Mouse (Mus musculus): ENCODE measurements at regions not wholly inside any gene's neighbourhood (a gene's known extent, or its start where the extent isn't known, plus 50 kb on each side); places are given as distances from the start of the nearest gene placed in this dataset.

DNA sequence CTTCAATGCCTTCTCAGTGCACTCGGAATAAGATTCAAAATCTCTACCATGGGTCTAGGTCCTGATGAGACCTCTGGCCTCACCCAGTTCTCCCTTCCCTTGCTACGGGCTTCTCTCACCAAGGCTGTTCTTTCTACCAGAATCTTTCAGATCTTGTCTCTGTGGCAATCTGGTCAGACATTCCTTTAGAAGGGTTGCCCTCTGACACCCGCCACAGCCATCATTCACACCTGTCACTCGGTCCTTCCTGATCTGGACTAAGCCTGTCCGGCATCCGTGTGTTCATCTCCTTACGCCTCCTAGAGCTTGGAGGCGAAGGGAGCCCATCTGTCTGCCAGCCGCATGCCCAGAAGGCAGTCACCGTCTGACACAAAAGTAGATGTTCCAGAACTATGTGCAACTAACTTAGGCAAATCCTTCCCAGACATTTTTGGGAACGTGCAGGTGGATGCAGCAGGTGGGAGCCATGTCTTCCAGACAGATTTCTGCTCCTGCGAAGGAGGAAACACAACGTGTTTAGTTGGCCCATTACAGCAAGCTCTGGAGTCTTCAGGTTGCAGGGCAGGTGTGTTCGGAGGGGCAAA, 77.7 kb downstream of the Fam76b start:
- Histone ChIP-seq H3K79me2 (ENCODE audit: control insufficient read depth, insufficient read depth) (no peaks in the 10 kb centered on the region), H3K27me3 (ENCODE audit: control insufficient read depth, insufficient read depth, insufficient read length) (peaks cover 12% of the 10 kb centered on the region), H3K79me3 (ENCODE audit: low read depth) (no peaks in the 10 kb centered on the region), H3K4me3 (ENCODE audit: insufficient read depth, poor library complexity, severe bottlenecking) (no peak overlapping the region), H3ac (ENCODE audit: control insufficient read depth, insufficient read length, low read depth) (no peak overlapping the region), H3K36me3 (ENCODE audit: control insufficient read depth, insufficient read depth) (no peaks in the 10 kb centered on the region)
- TF ChIP-seq MYOD1 (IDR thresholded peaks at IDR 0.05; ENCODE audit: control insufficient read depth, insufficient read length, low read depth) (no peak), CTCF (IDR thresholded peaks at IDR 0.05; ENCODE audit: control insufficient read depth, insufficient read depth, insufficient read length) (no peak), CEBPB (IDR thresholded peaks at IDR 0.05; ENCODE audit: low read depth) (no peak), MAX (IDR thresholded peaks at IDR 0.05) (no peak), USF1 (IDR thresholded peaks at IDR 0.05; ENCODE audit: low read depth) (no peak), MYOG (IDR thresholded peaks at IDR 0.05; ENCODE audit: control insufficient read depth, extremely low read depth, insufficient read length) (no peak), FOSL1 (IDR thresholded peaks at IDR 0.05; ENCODE audit: insufficient read depth, low read length, poor library complexity, severe bottlenecking) (no peak)

- no peaks in the 10 kb centered on the region for H3K79me3 ChIP-seq (ENCODE audit: low read depth)
- H3ac ChIP-seq (ENCODE audit: control insufficient read depth, insufficient read length, low read depth): no peak overlapping the region
- no peaks in the 10 kb centered on the region for H3K79me2 ChIP-seq (ENCODE audit: control insufficient read depth, insufficient read depth)
- H3K27me3 ChIP-seq (ENCODE audit: control insufficient read depth, insufficient read depth, insufficient read length): peaks cover 12% of the 10 kb centered on the region
- TF ChIP-seq MAX (IDR thresholded peaks at IDR 0.05) (no peak), MYOD1 (IDR thresholded peaks at IDR 0.05; ENCODE audit: control insufficient read depth, insufficient read length, low read depth) (no peak), FOSL1 (IDR thresholded peaks at IDR 0.05; ENCODE audit: insufficient read depth, low read length, poor library complexity, severe bottlenecking) (no peak), MYOG (IDR thresholded peaks at IDR 0.05; ENCODE audit: control insufficient read depth, extremely low read depth, insufficient read length) (no peak), CEBPB (IDR thresholded peaks at IDR 0.05; ENCODE audit: low read depth) (no peak), USF1 (IDR thresholded peaks at IDR 0.05; ENCODE audit: low read depth) (no peak), CTCF (IDR thresholded peaks at IDR 0.05; ENCODE audit: control insufficient read depth, insufficient read depth, insufficient read length) (no peak)
- no peaks in the 10 kb centered on the region for H3K36me3 ChIP-seq (ENCODE audit: control insufficient read depth, insufficient read depth)
- H3K4me3 ChIP-seq (ENCODE audit: insufficient read depth, poor library complexity, severe bottlenecking): no peak overlapping the region
Measured at GRCm38 (mm10) chr9:13906736-13907135, 79.2 kb downstream of the Fam76b start.

- no peaks in the 10 kb centered on the region for H3K36me3 ChIP-seq (ENCODE audit: control insufficient read depth, insufficient read depth)
- H3ac ChIP-seq (ENCODE audit: control insufficient read depth, insufficient read length, low read depth): no peak overlapping the region
- H3K79me3 ChIP-seq (ENCODE audit: low read depth): no peaks in the 10 kb centered on the region
Measured at GRCm38 (mm10) chr9:13909604-13910003, 82.1 kb downstream of the Fam76b start.

DNA sequence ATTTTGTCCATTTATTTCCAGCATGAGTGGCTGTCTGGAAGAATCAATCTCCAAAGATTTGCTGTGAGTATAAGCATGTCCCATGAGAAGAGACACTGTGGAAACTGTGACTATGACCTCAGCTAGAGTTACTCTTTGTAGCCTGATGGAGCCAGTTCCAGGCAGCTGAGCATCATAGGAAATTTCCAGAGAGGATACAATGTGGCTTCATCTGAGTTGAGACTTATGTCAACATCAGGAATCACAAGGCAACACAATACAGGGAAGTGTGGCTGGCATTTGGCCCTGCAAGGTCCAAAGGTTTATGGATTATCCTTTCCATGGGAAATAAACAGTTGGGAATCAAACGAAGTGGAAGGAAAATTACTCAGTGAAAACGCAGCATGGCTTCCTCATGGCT, 82.6 kb downstream of the Fam76b start:
- TF ChIP-seq MYOG (IDR thresholded peaks at IDR 0.05; ENCODE audit: control insufficient read depth, extremely low read depth, insufficient read length) (no peak), USF1 (IDR thresholded peaks at IDR 0.05; ENCODE audit: low read depth) (no peak), MAX (IDR thresholded peaks at IDR 0.05) (no peak), FOSL1 (IDR thresholded peaks at IDR 0.05; ENCODE audit: insufficient read depth, low read length, poor library complexity, severe bottlenecking) (no peak), CTCF (IDR thresholded peaks at IDR 0.05; ENCODE audit: control insufficient read depth, insufficient read depth, insufficient read length) (no peak), CEBPB (IDR thresholded peaks at IDR 0.05; ENCODE audit: low read depth) (no peak), MYOD1 (IDR thresholded peaks at IDR 0.05; ENCODE audit: control insufficient read depth, insufficient read length, low read depth) (no peak)
- Histone ChIP-seq H3K79me2 (ENCODE audit: control insufficient read depth, insufficient read depth) (no peaks in the 10 kb centered on the region), H3K36me3 (ENCODE audit: control insufficient read depth, insufficient read depth) (no peaks in the 10 kb centered on the region), H3K27me3 (ENCODE audit: control insufficient read depth, insufficient read depth, insufficient read length) (peaks cover 12% of the 10 kb centered on the region), H3ac (ENCODE audit: control insufficient read depth, insufficient read length, low read depth) (no peak overlapping the region), H3K79me3 (ENCODE audit: low read depth) (no peaks in the 10 kb centered on the region), H3K4me3 (ENCODE audit: insufficient read depth, poor library complexity, severe bottlenecking) (no peak overlapping the region)

More at GRCm38 (mm10) chr9:13909604-13910003, 82.1 kb downstream of the Fam76b start:
- H3K79me2 ChIP-seq (ENCODE audit: control insufficient read depth, insufficient read depth): no peaks in the 10 kb centered on the region
- no peak for TF ChIP-seq USF1 (IDR thresholded peaks at IDR 0.05; ENCODE audit: low read depth)
- no peak for TF ChIP-seq FOSL1 (IDR thresholded peaks at IDR 0.05; ENCODE audit: insufficient read depth, low read length, poor library complexity, severe bottlenecking)
- TF ChIP-seq MAX (IDR thresholded peaks at IDR 0.05): no peak
- no peak for TF ChIP-seq CTCF (IDR thresholded peaks at IDR 0.05; ENCODE audit: control insufficient read depth, insufficient read depth, insufficient read length)
- no peak for TF ChIP-seq MYOD1 (IDR thresholded peaks at IDR 0.05; ENCODE audit: control insufficient read depth, insufficient read length, low read depth)
- no peak for TF ChIP-seq MYOG (IDR thresholded peaks at IDR 0.05; ENCODE audit: control insufficient read depth, extremely low read depth, insufficient read length)
- TF ChIP-seq CEBPB (IDR thresholded peaks at IDR 0.05; ENCODE audit: low read depth): no peak
- H3K4me3 ChIP-seq (ENCODE audit: insufficient read depth, poor library complexity, severe bottlenecking): no peak overlapping the region
- H3K27me3 ChIP-seq (ENCODE audit: control insufficient read depth, insufficient read depth, insufficient read length): peaks cover 12% of the 10 kb centered on the region

- no peak overlapping the region for H3K4me3 ChIP-seq (ENCODE audit: insufficient read depth, poor library complexity, severe bottlenecking)
- TF ChIP-seq CEBPB (IDR thresholded peaks at IDR 0.05; ENCODE audit: low read depth): no peak
- no peak for TF ChIP-seq CTCF (IDR thresholded peaks at IDR 0.05; ENCODE audit: control insufficient read depth, insufficient read depth, insufficient read length)
- no peak for TF ChIP-seq FOSL1 (IDR thresholded peaks at IDR 0.05; ENCODE audit: insufficient read depth, low read length, poor library complexity, severe bottlenecking)
- no peak for TF ChIP-seq MYOG (IDR thresholded peaks at IDR 0.05; ENCODE audit: control insufficient read depth, extremely low read depth, insufficient read length)
- TF ChIP-seq MYOD1 (IDR thresholded peaks at IDR 0.05; ENCODE audit: control insufficient read depth, insufficient read length, low read depth): no peak
- no peak for TF ChIP-seq USF1 (IDR thresholded peaks at IDR 0.05; ENCODE audit: low read depth)
- no peak for TF ChIP-seq MAX (IDR thresholded peaks at IDR 0.05)
- no peaks in the 10 kb centered on the region for H3K79me2 ChIP-seq (ENCODE audit: control insufficient read depth, insufficient read depth)
- H3K36me3 ChIP-seq (ENCODE audit: control insufficient read depth, insufficient read depth): no peaks in the 10 kb centered on the region
- H3K79me3 ChIP-seq (ENCODE audit: low read depth): no peaks in the 10 kb centered on the region
- peaks cover 3% of the 10 kb centered on the region for H3K27me3 ChIP-seq (ENCODE audit: control insufficient read depth, insufficient read depth, insufficient read length)
- H3ac ChIP-seq (ENCODE audit: control insufficient read depth, insufficient read length, low read depth): no peak overlapping the region
Measured at GRCm38 (mm10) chr9:13913459-13913858, 85.9 kb downstream of the Fam76b start.

All from C2C12 (cell line).